Mouse (Mus musculus): Measurements from ENCODE around the gene Pax2.
A peak's percentile ranks its signal among the peaks of the same experiment; 100 is the strongest.
"Not testable (repeated sequence)": the region's sequence is repeated elsewhere in the genome, so short reads cannot be mapped to it uniquely, and the experiment has no call there.

The Pax2 gene

GRCm38 (mm10) chr19:44835042-44835930 lies 79.4 kb downstream of the Pax2 start:
- DNase-seq (ENCODE audit: low spot score in 2 of 2), result no peak

- no peak for DNase-seq (ENCODE audit: low spot score in 2 of 2)
These were observed 80.4 kb downstream of the Pax2 start for GRCm38 (mm10) chr19:44835931-44836861.

GRCm38 (mm10) chr19:44837426-44838205 lies 81.8 kb downstream of the Pax2 start:
- no peak for DNase-seq (ENCODE audit: low spot score in 2 of 2)

GRCm38 (mm10) chr19:44838321-44838720 lies 82.5 kb downstream of the Pax2 start:
- peak in 1 of 2 experiments; percentile 54 for DNase-seq (ENCODE audit: low spot score in 2 of 2)

- not testable (repeated sequence) for DNase-seq (ENCODE audit: low spot score in 2 of 2)
These were observed 86.8 kb downstream of the Pax2 start for GRCm38 (mm10) chr19:44842661-44843060.

- no peak for DNase-seq (ENCODE audit: low spot score in 2 of 2)
These were observed 93.6 kb downstream of the Pax2 start for GRCm38 (mm10) chr19:44849465-44849864.

GRCm38 (mm10) chr19:44858671-44859070 lies 102.8 kb downstream of the Pax2 start:
- peak in 1 of 2 experiments; percentile 13 for DNase-seq (ENCODE audit: low spot score in 2 of 2)

GRCm38 (mm10) chr19:44868766-44869165 lies 112.9 kb downstream of the Pax2 start:
- peak in 1 of 2 experiments; percentile 34 for DNase-seq (ENCODE audit: low spot score in 2 of 2)

- no peak for DNase-seq (ENCODE audit: low spot score in 2 of 2)
These were observed 118.5 kb downstream of the Pax2 start for GRCm38 (mm10) chr19:44874186-44874898.

GRCm38 (mm10) chr19:44874928-44875327 lies 119.1 kb downstream of the Pax2 start:
- DNase-seq (ENCODE audit: low spot score in 2 of 2), result no peak

- no peak for DNase-seq (ENCODE audit: low spot score in 2 of 2)
These were observed 119.9 kb downstream of the Pax2 start for GRCm38 (mm10) chr19:44875718-44876117.

GRCm38 (mm10) chr19:44876529-44876928 lies 120.7 kb downstream of the Pax2 start:
- DNase-seq (ENCODE audit: low spot score in 2 of 2), result no peak

- DNase-seq (ENCODE audit: low spot score in 2 of 2), result no peak
These were observed 126.7 kb downstream of the Pax2 start for GRCm38 (mm10) chr19:44882552-44883024.

- DNase-seq (ENCODE audit: low spot score in 2 of 2), result no peak
These were observed 128.5 kb downstream of the Pax2 start for GRCm38 (mm10) chr19:44884331-44884730.

GRCm38 (mm10) chr19:44886475-44886874 lies 130.6 kb downstream of the Pax2 start:
- DNase-seq (ENCODE audit: low spot score in 2 of 2), result no peak
